Mouse (Mus musculus): ENCODE measurements around the gene Pln. TPM values are rescaled to one million over a fixed set of nuclear protein-coding genes. Genes with fewer than 3 reads are reported as not detected.

The Pln gene
- polyA plus RNA-seq, 1 experiment: 0.79 TPM

- no peak for DNase-seq (ENCODE audit: low read depth in 1 of 2, low spot score in 2 of 2)
- peaks cover 3% of the 10 kb centered on the region; the same call in 1 of the 2 replicates for H3K36me3 ChIP-seq (ENCODE audit: control insufficient read depth, insufficient read depth, low read length)
- H3K27ac ChIP-seq (ENCODE audit: insufficient read depth, low read length): no peak overlapping the region
- H3K27me3 ChIP-seq (ENCODE audit: control insufficient read depth, insufficient read depth, low read length): no peaks in the 10 kb centered on the region
- WGBS: 83% methylated on average over 3 of the region's 3 CpGs
- TF ChIP-seq POLR2A (IDR thresholded peaks at IDR 0.05; ENCODE audit: low read depth, low read length) (no peak), CTCF (IDR thresholded peaks at IDR 0.05; ENCODE audit: extremely low read depth, insufficient read depth, insufficient read length, insufficient replicate concordance) (no peak)
- no peak overlapping the region for H3K4me3 ChIP-seq (ENCODE audit: extremely low read depth, insufficient read depth, insufficient read length)
- no peaks in the 10 kb centered on the region for H3K4me1 ChIP-seq (ENCODE audit: control insufficient read depth, insufficient read depth, insufficient read length)
These were observed 16.2 kb downstream of the Pln start for GRCm38 (mm10) chr10:53353665-53354064.

- DNase-seq (ENCODE audit: low read depth in 1 of 2, low spot score in 2 of 2): no peak
- 93% methylated on average over 3 of the region's 3 CpGs for WGBS
- TF ChIP-seq POLR2A (IDR thresholded peaks at IDR 0.05; ENCODE audit: low read depth, low read length) (no peak), CTCF (IDR thresholded peaks at IDR 0.05; ENCODE audit: extremely low read depth, insufficient read depth, insufficient read length, insufficient replicate concordance) (no peak)
These were observed 21.5 kb downstream of the Pln start for GRCm38 (mm10) chr10:53359016-53359415.

GRCm38 (mm10) chr10:53364311-53364710 lies 26.8 kb downstream of the Pln start:
- Histone ChIP-seq H3K27me3 (ENCODE audit: control insufficient read depth, insufficient read depth, low read length) (no peaks in the 10 kb centered on the region), H3K27ac (ENCODE audit: insufficient read depth, low read length) (no peak overlapping the region), H3K4me3 (ENCODE audit: extremely low read depth, insufficient read depth, insufficient read length) (no peak overlapping the region), H3K36me3 (ENCODE audit: control insufficient read depth, insufficient read depth, low read length) (no peaks in the 10 kb centered on the region), H3K4me1 (ENCODE audit: control insufficient read depth, insufficient read depth, insufficient read length) (no peaks in the 10 kb centered on the region)
- DNase-seq (ENCODE audit: low read depth in 1 of 2, low spot score in 2 of 2): no peak
- TF ChIP-seq POLR2A (IDR thresholded peaks at IDR 0.05; ENCODE audit: low read depth, low read length) (no peak), CTCF (IDR thresholded peaks at IDR 0.05; ENCODE audit: extremely low read depth, insufficient read depth, insufficient read length, insufficient replicate concordance) (no peak)

More at GRCm38 (mm10) chr10:53359016-53359415, 21.5 kb downstream of the Pln start:
- no peaks in the 10 kb centered on the region for H3K27me3 ChIP-seq (ENCODE audit: control insufficient read depth, insufficient read depth, low read length)
- peaks cover 2% of the 10 kb centered on the region; the same call in 1 of the 2 replicates for H3K36me3 ChIP-seq (ENCODE audit: control insufficient read depth, insufficient read depth, low read length)
- H3K4me1 ChIP-seq (ENCODE audit: control insufficient read depth, insufficient read depth, insufficient read length): no peaks in the 10 kb centered on the region
- no peak overlapping the region for H3K27ac ChIP-seq (ENCODE audit: insufficient read depth, low read length)
- no peak overlapping the region for H3K4me3 ChIP-seq (ENCODE audit: extremely low read depth, insufficient read depth, insufficient read length)

- TF ChIP-seq POLR2A (IDR thresholded peaks at IDR 0.05; ENCODE audit: low read depth, low read length) (no peak), CTCF (IDR thresholded peaks at IDR 0.05; ENCODE audit: extremely low read depth, insufficient read depth, insufficient read length, insufficient replicate concordance) (no peak)
- Histone ChIP-seq H3K27ac (ENCODE audit: insufficient read depth, low read length) (no peak overlapping the region), H3K4me1 (ENCODE audit: control insufficient read depth, insufficient read depth, insufficient read length) (no peaks in the 10 kb centered on the region), H3K27me3 (ENCODE audit: control insufficient read depth, insufficient read depth, low read length) (no peaks in the 10 kb centered on the region), H3K4me3 (ENCODE audit: extremely low read depth, insufficient read depth, insufficient read length) (no peak overlapping the region), H3K36me3 (ENCODE audit: control insufficient read depth, insufficient read depth, low read length) (no peaks in the 10 kb centered on the region)
- 94% methylated on average over 2 of the region's 2 CpGs for WGBS
- no peak for DNase-seq (ENCODE audit: low read depth in 1 of 2, low spot score in 2 of 2)
These were observed 29.8 kb downstream of the Pln start for GRCm38 (mm10) chr10:53367265-53367664.

GRCm38 (mm10) chr10:53373885-53374578 lies 36.6 kb downstream of the Pln start:
- Histone ChIP-seq H3K36me3 (ENCODE audit: control insufficient read depth, insufficient read depth, low read length) (no peaks in the 10 kb centered on the region), H3K27ac (ENCODE audit: insufficient read depth, low read length) (no peak overlapping the region), H3K4me3 (ENCODE audit: extremely low read depth, insufficient read depth, insufficient read length) (no peak overlapping the region), H3K27me3 (ENCODE audit: control insufficient read depth, insufficient read depth, low read length) (no peaks in the 10 kb centered on the region), H3K4me1 (ENCODE audit: control insufficient read depth, insufficient read depth, insufficient read length) (peaks cover 4% of the 10 kb centered on the region)
- no peak for DNase-seq (ENCODE audit: low read depth in 1 of 2, low spot score in 2 of 2)
- TF ChIP-seq CTCF (IDR thresholded peaks at IDR 0.05; ENCODE audit: extremely low read depth, insufficient read depth, insufficient read length, insufficient replicate concordance) (no peak), POLR2A (IDR thresholded peaks at IDR 0.05; ENCODE audit: low read depth, low read length) (no peak)
- WGBS: 64% methylated on average over 6 of the region's 6 CpGs

GRCm38 (mm10) chr10:53377096-53377495 lies 39.6 kb downstream of the Pln start:
- H3K4me1 ChIP-seq (ENCODE audit: control insufficient read depth, insufficient read depth, insufficient read length): peaks cover 4% of the 10 kb centered on the region
- TF ChIP-seq CTCF (IDR thresholded peaks at IDR 0.05; ENCODE audit: extremely low read depth, insufficient read depth, insufficient read length, insufficient replicate concordance): no peak
- no peak for TF ChIP-seq POLR2A (IDR thresholded peaks at IDR 0.05; ENCODE audit: low read depth, low read length)
- peaks cover 2% of the 10 kb centered on the region; the same call in 1 of the 2 replicates for H3K27me3 ChIP-seq (ENCODE audit: control insufficient read depth, insufficient read depth, low read length)
- H3K27ac ChIP-seq (ENCODE audit: insufficient read depth, low read length): 0 out of 2 replicates have a peak overlapping the region, but pooled peaks have one; percentile 14
- H3K4me3 ChIP-seq (ENCODE audit: extremely low read depth, insufficient read depth, insufficient read length): no peak overlapping the region
- H3K36me3 ChIP-seq (ENCODE audit: control insufficient read depth, insufficient read depth, low read length): no peaks in the 10 kb centered on the region
- no peak for DNase-seq (ENCODE audit: low read depth in 1 of 2, low spot score in 2 of 2)

GRCm38 (mm10) chr10:53378296-53378695 lies 40.8 kb downstream of the Pln start:
- Histone ChIP-seq H3K4me3 (ENCODE audit: extremely low read depth, insufficient read depth, insufficient read length) (no peak overlapping the region; the same call in 1 of the 2 replicates), H3K36me3 (ENCODE audit: control insufficient read depth, insufficient read depth, low read length) (no peaks in the 10 kb centered on the region), H3K4me1 (ENCODE audit: control insufficient read depth, insufficient read depth, insufficient read length) (peaks cover 4% of the 10 kb centered on the region), H3K27me3 (ENCODE audit: control insufficient read depth, insufficient read depth, low read length) (peaks cover 2% of the 10 kb centered on the region; the same call in 1 of the 2 replicates), H3K27ac (ENCODE audit: insufficient read depth, low read length) (no peak overlapping the region)
- no peak for TF ChIP-seq CTCF (IDR thresholded peaks at IDR 0.05; ENCODE audit: extremely low read depth, insufficient read depth, insufficient read length, insufficient replicate concordance)
- no peak for TF ChIP-seq POLR2A (IDR thresholded peaks at IDR 0.05; ENCODE audit: low read depth, low read length)
- WGBS: 83% methylated on average over 6 of the region's 6 CpGs
- DNase-seq (ENCODE audit: low read depth in 1 of 2, low spot score in 2 of 2): no peak
